Mouse (Mus musculus) embryonic facial prominence, embryonic 15.5 days (tissue): ENCODE measurements around the gene Fntb. TPM values are rescaled to one million over a fixed set of nuclear protein-coding genes. Genes with fewer than 3 reads are reported as not detected.

Source experiments
- ATAC-seq: fragments of 200-750 bp; cut with Nextera tagmentation; 2 replicates; pipeline ENCODE4 v1.8.0; 2017; ENCODE audit warnings: low read depth, moderate TSS enrichment; ENCODE audit not compliant: insufficient number of reproducible peaks, low FRiP score, low TSS enrichment
- H3K27ac ChIP-seq: fragments of 300-500 bp; sonication (generic); replicated peaks from 2 replicates; pipeline ENCODE4 v1.5.1; 2015; ENCODE audit warnings: mild to moderate bottlenecking, inconsistent platforms
- H3K27me3 ChIP-seq: fragments of 300-500 bp; sonication (generic); 2 replicates; pipeline ENCODE4 v1.6.1; 2015; ENCODE audit warnings: inconsistent platforms
- H3K36me3 ChIP-seq: fragments of 300-500 bp; sonication (generic); 2 replicates; pipeline ENCODE4 v1.6.1; 2015; ENCODE audit warnings: mild to moderate bottlenecking, inconsistent platforms
- H3K4me1 ChIP-seq: fragments of 300-500 bp; sonication (generic); 2 replicates; pipeline ENCODE4 v1.6.1; 2015; ENCODE audit warnings: inconsistent platforms
- H3K4me2 ChIP-seq: fragments of 300-500 bp; sonication (generic); replicated peaks from 2 replicates; pipeline ENCODE4 v1.6.1; 2015; ENCODE audit warnings: mild to moderate bottlenecking, inconsistent platforms
- H3K4me3 ChIP-seq: fragments of 300-500 bp; sonication (generic); replicated peaks from 2 replicates; pipeline ENCODE4 v1.5.1; 2015; ENCODE audit warnings: mild to moderate bottlenecking, inconsistent platforms
- H3K9ac ChIP-seq: fragments of 300-500 bp; sonication (generic); 2 replicates; pipeline ENCODE4 v1.6.1; 2015; ENCODE audit warnings: inconsistent platforms
- H3K9me3 ChIP-seq: fragments of 300-500 bp; sonication (generic); replicated peaks from 2 replicates; pipeline ENCODE4 v1.6.1; 2016; ENCODE audit warnings: inconsistent platforms
- WGBS: fragments of 180-500 bp; shearing (Covaris S2); methylation state at CpG from one replicate; pipeline ENCODE4 v1.1.7; 2015; 5-methylcytosine and 5-hydroxymethylcytosine counted together
- polyA plus RNA-seq: library from polyadenylated mRNA; unstranded; fragments of >200 nt; fragmentation: Nextera tagmentation; extraction: Ambion mirVana; gene quantifications from 2 replicates; pipeline ENCODE4 v1.2.1, GENCODE M21; 2015

Gene Fntb
- polyA plus RNA-seq, 1 experiment from 2014 or later = 47.1 TPM

DNA sequence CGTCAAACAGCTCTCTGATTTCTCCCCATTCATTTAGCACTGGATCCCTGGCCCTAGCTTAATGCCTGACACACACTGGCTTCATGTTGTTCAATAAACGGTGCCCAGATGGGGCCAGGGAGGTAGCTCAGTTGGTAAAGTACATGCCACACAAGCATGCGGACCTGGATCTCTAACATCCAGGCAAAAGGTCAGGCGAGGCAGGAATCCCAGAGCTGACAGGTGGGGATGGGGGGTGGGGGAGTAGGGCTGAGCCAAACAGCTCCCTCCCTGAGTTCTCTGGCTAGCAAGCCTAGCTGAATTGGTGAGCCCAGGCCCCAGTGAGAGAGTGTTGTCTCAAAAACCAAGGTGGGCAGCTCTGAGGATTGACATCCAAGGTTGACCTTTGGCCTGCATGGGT lies 51.8 kb downstream of the Fntb start:
- ATAC-seq = no peak
- H3K36me3 ChIP-seq = no peaks in the 10 kb centered on the region
- no peak overlapping the region for H3K9ac ChIP-seq
- no peak overlapping the region for H3K4me2 ChIP-seq
- WGBS = 38% methylated on average over 4 of the region's 4 CpGs
- H3K9me3 ChIP-seq = no peaks in the 10 kb centered on the region
- H3K4me1 ChIP-seq = peaks cover 56% of the 10 kb centered on the region
- H3K4me3 ChIP-seq = no peak overlapping the region
- H3K27me3 ChIP-seq = no peaks in the 10 kb centered on the region
- H3K27ac ChIP-seq = peak overlapping the region; percentile 80; the same call in 1 of the 2 replicates

DNA sequence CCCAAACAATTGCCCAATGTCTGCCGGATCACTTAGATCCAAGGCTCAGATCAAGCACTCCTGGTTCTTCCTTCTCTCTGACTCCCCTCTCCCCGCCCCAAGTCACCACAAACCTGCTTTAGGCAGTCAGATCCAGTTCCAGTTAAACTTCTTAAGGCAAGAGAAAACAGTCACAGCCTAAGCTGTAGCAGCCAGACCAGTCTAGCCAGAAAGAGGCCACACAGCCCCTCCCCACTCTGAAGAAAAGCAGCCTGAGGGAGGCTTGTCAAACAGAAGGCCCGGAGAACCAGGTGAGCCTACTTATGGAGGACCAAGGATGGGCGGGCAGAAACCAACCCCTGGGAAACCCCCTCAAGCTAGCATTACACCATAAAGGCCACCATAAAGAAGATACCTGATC lies 52.7 kb downstream of the Fntb start:
- H3K4me3 ChIP-seq = no peak overlapping the region
- no peaks in the 10 kb centered on the region for H3K27me3 ChIP-seq
- H3K9ac ChIP-seq = no peak overlapping the region
- WGBS = 43% methylated on average over 4 of the region's 4 CpGs
- H3K27ac ChIP-seq = peak overlapping the region; percentile 80
- H3K9me3 ChIP-seq = no peaks in the 10 kb centered on the region
- peaks cover 56% of the 10 kb centered on the region for H3K4me1 ChIP-seq
- H3K36me3 ChIP-seq = no peaks in the 10 kb centered on the region
- no peak overlapping the region for H3K4me2 ChIP-seq
- peak; percentile 58 for ATAC-seq

DNA sequence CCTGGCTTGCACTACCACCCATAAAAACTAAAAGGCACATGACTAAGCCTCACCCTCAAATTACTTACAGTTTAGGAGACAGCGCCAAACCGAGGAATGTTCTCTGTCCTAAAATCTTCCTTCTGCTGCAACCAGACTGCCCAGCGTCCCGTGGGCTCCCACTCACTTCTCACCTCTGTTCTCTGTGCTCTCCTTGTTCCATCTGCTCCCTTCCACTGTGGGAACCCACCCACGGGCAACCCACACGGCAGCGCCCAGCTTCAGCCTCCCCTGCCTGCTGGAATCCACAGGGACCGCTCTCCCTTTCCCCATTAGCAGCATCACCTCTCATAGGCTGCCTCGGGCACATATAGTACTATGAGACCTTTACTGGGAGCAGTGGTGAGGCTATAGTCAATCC lies 53.5 kb downstream of the Fntb start:
- no peak overlapping the region for H3K4me3 ChIP-seq
- H3K4me1 ChIP-seq = peaks cover 55% of the 10 kb centered on the region

DNA sequence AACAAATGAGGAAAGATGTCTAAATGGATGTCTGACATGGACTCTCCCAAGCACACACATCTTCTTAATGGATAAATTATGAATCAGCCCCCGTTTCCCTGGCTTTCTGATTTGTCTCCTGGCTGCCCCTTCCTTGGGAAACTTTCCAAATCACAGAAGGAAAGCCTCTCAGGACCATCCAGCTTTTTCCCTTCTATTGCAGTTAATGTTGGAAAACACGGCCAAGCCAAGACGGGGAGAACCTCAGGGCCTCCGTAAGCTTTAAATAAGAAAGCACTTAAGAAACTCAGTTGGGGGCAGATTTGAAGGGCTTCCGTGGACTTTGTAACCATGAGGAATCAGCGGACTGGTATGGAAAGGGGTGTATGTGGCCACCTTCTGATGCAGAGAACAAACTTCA lies 54.4 kb downstream of the Fntb start:
- Histone ChIP-seq H3K4me2 (no peak overlapping the region), H3K4me1 (peaks cover 55% of the 10 kb centered on the region)
- WGBS = 57% methylated on average over 6 of the region's 6 CpGs

More for the DNA sequence above, 53.5 kb downstream of the Fntb start:
- Histone ChIP-seq H3K4me2 (no peak overlapping the region), H3K27me3 (0 out of 2 replicates have a peak, but pooled peaks cover 2% of the 10 kb centered on the region), H3K9ac (no peak overlapping the region), H3K27ac (peak overlapping the region; percentile 80), H3K9me3 (no peaks in the 10 kb centered on the region), H3K36me3 (no peaks in the 10 kb centered on the region)
- ATAC-seq = no peak
- WGBS = 70% methylated on average over 9 of the region's 9 CpGs

DNA sequence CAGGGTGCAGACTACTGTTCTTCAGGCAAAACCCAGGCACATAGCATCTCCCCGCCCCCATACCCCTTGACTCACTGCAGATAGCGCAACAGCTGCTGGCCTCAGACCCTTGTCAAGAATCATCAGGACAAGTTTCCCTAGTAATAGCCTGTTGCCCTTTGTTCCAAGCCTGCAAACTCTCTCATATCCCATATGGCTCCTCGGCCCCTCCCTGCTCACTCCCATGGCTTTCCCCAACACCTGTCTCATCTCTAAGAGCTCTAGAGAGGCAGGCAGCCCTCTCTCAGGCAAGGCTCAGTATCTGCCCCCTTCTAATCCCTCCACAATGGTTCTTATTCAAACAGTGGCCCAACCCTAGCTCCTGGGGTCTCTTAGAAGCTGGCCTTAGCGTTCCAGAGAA lies 55.2 kb downstream of the Fntb start:
- Histone ChIP-seq H3K27me3 (0 out of 2 replicates have a peak, but pooled peaks cover 5% of the 10 kb centered on the region), H3K36me3 (no peaks in the 10 kb centered on the region), H3K4me2 (peak overlapping the region; percentile 90), H3K4me1 (peaks cover 55% of the 10 kb centered on the region), H3K9ac (no peak overlapping the region), H3K9me3 (no peaks in the 10 kb centered on the region), H3K4me3 (peak overlapping the region; percentile 71; the same call in 1 of the 2 replicates), H3K27ac (0 out of 2 replicates have a peak overlapping the region, but pooled peaks have one; percentile 0)
- WGBS = 48% methylated on average over 4 of the region's 4 CpGs
- ATAC-seq = no peak

More for the DNA sequence above, 54.4 kb downstream of the Fntb start:
- Histone ChIP-seq H3K9ac (no peak overlapping the region), H3K36me3 (no peaks in the 10 kb centered on the region), H3K4me3 (no peak overlapping the region), H3K27me3 (0 out of 2 replicates have a peak, but pooled peaks cover 5% of the 10 kb centered on the region), H3K9me3 (no peaks in the 10 kb centered on the region), H3K27ac (0 out of 2 replicates have a peak overlapping the region, but pooled peaks have one; percentile 22)
- no peak for ATAC-seq

DNA sequence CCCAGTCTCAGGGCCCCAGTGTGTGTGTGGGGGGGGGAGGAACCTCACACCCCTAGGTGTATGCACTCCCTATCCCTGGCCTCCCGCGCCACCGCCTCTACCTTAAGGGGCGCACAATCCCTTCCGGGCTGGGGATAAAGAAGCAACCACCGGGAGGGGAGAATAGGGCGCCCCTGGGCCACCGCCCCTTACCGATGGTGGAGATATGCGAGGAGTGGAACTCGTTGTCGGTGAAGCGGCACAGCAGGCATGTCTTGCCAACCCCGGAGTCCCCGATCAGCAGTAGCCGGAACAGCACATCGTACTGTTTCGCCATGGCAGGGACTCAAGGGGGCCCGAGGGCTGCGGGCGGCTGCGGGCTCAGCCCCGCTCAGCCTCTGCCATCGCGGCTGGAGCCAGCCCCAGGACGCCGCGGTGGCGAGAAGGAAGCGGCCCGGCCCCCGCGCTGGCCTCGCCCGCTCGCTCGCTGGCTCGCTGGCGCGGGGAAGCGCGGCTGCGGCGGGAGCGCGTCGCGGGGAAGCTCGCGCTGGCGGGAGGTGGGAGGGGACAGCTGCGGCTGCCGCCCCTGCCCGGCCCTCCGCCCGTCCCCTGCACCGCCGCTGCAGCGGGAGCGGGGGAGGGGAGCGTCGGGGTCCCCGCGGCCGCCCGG lies 56.7 kb downstream of the Fntb start:
- H3K9me3 ChIP-seq = no peaks in the 10 kb centered on the region
- peak overlapping the region; percentile 90 for H3K4me2 ChIP-seq
- peak; percentile 64 for ATAC-seq
- peak overlapping the region; percentile 79 for H3K9ac ChIP-seq
- WGBS = under 1% methylated on average over 52 of the region's 66 CpGs
- H3K4me1 ChIP-seq = peaks cover 47% of the 10 kb centered on the region
- 0 out of 2 replicates have a peak, but pooled peaks cover 5% of the 10 kb centered on the region for H3K27me3 ChIP-seq
- peak overlapping the region; percentile 58 for H3K27ac ChIP-seq
- H3K4me3 ChIP-seq = peak overlapping the region; percentile 71
- H3K36me3 ChIP-seq = no peaks in the 10 kb centered on the region

DNA sequence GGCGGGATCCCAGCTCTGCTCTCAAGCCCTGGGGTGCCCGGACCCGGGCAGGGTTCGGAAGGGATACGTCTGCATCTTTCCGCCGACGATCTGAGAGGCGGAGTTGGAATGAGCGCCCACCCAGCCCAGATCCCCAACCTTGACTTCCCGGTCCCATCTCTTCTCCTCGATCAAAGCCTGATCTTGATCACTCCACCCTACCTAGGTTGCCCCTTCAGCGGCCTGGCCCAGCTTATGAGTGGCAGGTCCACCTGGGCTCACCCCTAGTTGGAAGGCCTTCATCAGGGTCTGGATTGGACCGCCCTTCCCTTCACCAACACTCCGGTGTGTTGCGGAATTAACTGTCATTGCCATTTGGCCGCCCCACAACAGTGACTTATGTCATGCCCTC lies 57.3 kb downstream of the Fntb start, which contains the start of gene Rab15:
Gene Rab15 (minus strand): TSS at position 258 of the 391 bp plus-strand sequence.
- WGBS = 4% methylated on average over 17 of the region's 17 CpGs
- Histone ChIP-seq H3K9ac (peak within 1 kb of the TSS; percentile 79), H3K27me3 (0 out of 2 replicates have a peak, but pooled peaks cover 5% of the 10 kb centered on the region), H3K4me2 (peak within 1 kb of the TSS; percentile 90), H3K4me3 (peak within 1 kb of the TSS; percentile 71), H3K4me1 (peaks cover 43% of the 10 kb centered on the region), H3K36me3 (no peaks in the 10 kb centered on the region), H3K27ac (peak within 1 kb of the TSS; percentile 58), H3K9me3 (no peaks in the 10 kb centered on the region)
- ATAC-seq = no peak

DNA sequence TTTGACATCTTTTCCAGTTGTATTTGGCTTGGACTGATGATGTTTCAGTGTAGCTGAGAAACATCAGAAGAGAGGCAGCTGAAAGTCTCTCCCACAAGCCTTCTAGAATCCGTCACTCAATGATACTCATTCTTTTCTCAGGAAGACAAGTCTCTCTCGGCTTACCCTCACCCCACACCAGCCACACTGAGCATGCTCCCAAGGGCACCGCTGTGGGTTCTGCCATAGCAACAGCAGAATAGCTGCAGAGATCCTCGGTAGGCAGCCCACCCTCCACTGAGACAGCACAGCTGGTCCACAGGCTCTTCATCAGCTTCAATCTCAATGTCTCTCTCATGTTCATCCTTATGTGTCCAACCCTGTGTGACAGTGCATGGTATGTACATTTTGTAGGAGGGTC lies 59.9 kb downstream of the Fntb start:
- 49% methylated on average over 4 of the region's 4 CpGs for WGBS
- Histone ChIP-seq H3K27ac (no peak overlapping the region), H3K4me2 (no peak overlapping the region)

DNA sequence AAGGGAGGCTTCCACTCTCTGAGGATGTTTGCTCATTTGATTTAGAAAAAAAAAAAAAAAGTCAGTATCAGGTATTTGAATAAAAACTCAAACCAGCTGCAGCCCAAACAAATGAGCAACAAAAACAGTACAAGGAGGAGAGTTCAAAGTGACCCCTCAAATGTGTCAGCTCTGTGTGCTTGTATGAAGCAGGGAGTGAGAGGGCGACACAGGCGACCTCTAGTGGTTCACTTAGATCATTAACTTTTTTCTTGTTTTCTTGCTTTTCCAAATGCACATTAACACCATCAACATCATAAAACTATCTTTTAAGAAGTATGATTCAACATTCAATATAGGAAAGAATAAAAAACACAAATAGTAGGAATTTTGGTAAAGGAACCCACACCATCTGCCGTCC lies 67.3 kb downstream of the Fntb start:
- no peaks in the 10 kb centered on the region for H3K9me3 ChIP-seq
- H3K27me3 ChIP-seq = no peaks in the 10 kb centered on the region
- ATAC-seq = no peak
- under 1% methylated on average over 3 of the region's 3 CpGs for WGBS
- H3K9ac ChIP-seq = no peak overlapping the region
- no peaks in the 10 kb centered on the region for H3K4me1 ChIP-seq
- no peaks in the 10 kb centered on the region for H3K36me3 ChIP-seq
- H3K4me3 ChIP-seq = no peak overlapping the region
- no peak overlapping the region for H3K27ac ChIP-seq
- no peak overlapping the region for H3K4me2 ChIP-seq

More for the DNA sequence above, 59.9 kb downstream of the Fntb start:
- Histone ChIP-seq H3K4me3 (no peak overlapping the region), H3K9me3 (no peaks in the 10 kb centered on the region), H3K4me1 (peaks cover 21% of the 10 kb centered on the region), H3K9ac (no peak overlapping the region), H3K27me3 (0 out of 2 replicates have a peak, but pooled peaks cover 5% of the 10 kb centered on the region), H3K36me3 (no peaks in the 10 kb centered on the region)
- no peak for ATAC-seq

DNA sequence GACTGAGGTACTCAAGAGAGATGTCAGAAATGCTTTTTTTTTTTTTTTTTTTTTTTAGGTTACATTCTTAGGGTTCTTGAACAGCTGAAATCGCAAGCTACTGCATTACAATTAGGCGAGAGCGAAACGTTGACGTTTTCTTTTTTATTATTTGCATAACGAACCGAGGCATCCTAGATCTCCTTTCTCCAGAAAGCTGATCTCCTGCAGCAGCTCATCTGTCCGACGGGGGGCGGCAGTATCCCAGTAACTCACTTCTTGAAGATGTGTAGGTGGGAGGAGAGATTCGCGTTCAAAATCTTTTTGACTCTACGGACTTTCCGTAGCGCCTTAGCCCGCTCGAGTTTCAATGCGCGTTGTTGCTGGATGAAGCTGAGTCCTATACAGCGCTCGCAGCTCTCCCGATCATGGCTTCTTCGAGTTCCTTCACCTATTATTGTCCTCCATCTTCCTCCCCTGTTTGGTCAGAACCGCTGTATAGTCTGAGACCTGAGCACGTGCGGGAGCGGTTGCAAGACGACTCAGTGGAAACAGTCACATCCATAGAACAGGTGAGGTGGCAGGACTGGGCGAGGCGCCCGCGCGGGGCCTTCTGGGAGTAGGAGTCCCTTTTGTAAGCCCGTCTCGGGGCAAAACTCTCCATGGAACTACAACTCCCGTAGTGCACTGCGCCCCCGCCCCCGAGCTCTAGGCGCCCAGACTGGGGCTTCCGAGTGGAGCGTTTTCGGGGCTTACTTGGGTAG lies 71.9 kb downstream of the Fntb start:
- Histone ChIP-seq H3K27me3 (no peaks in the 10 kb centered on the region), H3K4me2 (peak overlapping the region; percentile 60), H3K4me1 (0 out of 2 replicates have a peak, but pooled peaks cover 5% of the 10 kb centered on the region), H3K9ac (peak overlapping the region; percentile 64), H3K27ac (peak overlapping the region; percentile 88), H3K9me3 (no peaks in the 10 kb centered on the region), H3K4me3 (peak overlapping the region; percentile 79), H3K36me3 (no peaks in the 10 kb centered on the region)
- WGBS = under 1% methylated on average over 43 of the region's 43 CpGs
- ATAC-seq = peak; percentile 98
